Mouse (Mus musculus): ENCODE data around the gene Slmap.
"Not testable (repeated sequence)": the region's sequence is repeated elsewhere in the genome, so short reads cannot be mapped to it uniquely, and the experiment has no call there.

The Slmap gene

DNA sequence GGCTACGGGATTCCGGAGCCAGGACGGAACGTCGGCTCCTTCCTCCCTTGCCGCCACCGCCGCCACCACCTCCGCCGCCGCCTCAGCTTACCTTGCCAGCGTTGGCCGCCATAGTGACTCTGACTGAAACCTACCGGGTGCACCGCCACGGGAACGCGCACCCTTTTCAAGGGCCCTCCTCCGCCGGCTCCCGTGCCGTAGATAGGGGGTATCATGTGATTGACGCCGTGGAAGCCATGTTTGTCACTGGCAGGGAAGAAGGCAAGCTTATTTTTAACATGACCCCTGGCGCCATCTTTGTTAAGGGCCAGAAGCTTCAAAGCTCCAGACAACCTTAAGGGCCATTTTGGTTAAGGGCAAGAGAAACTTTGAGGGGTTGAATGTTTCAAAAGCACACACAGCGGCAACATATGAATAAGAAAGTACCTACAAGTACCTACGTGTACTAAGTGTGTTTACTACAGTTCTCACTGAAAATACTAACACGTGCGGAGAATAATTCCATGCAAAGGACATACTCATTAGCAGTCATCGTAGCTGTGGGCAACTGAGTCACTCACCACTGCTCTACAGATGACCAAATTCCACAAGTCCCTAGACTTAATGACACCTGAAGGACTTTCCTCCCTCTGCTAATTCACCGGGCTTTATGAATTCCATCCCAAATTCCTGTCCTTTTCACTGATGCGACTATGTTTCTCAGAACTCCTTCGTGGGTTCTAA, at the start of gene Slmap:
TSS of gene Slmap (minus strand) at position 175 of the 723 bp plus-strand sequence.
- DNase-seq, result peak; percentile 100

GRCm38 (mm10) chr14:26583645-26584044, 48.9 kb upstream of the Slmap start:
- no peak for DNase-seq

GRCm38 (mm10) chr14:26579346-26580343, 44.9 kb upstream of the Slmap start:
- DNase-seq, result peak; percentile 94

DNA sequence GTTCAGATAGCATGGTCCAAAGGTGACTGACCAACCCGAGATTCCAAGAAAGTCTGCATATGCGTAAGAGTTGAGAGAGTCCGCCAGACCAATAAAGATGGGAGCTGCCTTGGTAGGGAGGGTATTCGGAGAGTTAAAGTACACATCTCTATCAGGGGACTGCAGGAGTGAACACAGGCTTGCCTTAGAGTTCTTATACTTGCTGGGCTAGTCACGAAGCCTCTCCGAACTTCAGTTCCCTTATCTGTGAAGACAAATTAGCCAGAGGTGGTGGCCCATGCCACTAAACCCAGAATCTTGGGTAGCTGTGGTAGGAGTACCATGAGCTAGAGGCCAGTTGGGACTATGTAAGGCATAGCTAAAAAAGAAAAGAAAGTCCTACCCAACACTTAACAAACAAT, 44.1 kb upstream of the Slmap start:
- no peak for DNase-seq

DNA sequence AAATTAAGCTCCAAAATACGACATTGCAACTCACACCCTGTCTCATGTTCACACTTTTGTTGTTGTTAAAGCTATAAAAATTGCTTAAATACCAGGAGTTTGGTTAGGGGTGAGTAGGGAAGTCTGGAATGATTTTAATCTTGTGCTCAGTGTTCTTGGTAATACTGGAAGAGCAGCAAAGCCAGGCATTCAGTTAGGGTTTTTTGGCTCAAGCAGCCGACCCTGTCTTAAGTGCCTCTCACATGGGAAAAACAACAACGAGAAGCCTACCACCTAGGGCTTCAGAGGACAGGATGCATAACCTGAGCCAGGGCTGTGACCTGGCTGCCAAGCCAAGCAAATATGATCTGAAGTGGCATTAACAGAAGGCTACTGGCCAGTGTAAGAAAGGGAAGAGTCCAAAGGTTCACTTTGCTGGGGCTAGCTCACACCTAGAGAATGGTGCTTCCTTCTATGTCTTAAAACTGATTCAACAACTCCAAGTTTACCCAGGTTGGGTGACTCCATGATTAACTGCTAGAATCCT, 41.6 kb upstream of the Slmap start:
- DNase-seq, result no peak

- DNase-seq, result not testable (repeated sequence)
These were observed 38.8 kb upstream of the Slmap start, which contains the start of gene Dennd6a for GRCm38 (mm10) chr14:26573556-26573955. TSS of gene Dennd6a (plus strand) at chr14:26573856.

GRCm38 (mm10) chr14:26571951-26572675, 37.4 kb upstream of the Slmap start:
- DNase-seq, result no peak

DNA sequence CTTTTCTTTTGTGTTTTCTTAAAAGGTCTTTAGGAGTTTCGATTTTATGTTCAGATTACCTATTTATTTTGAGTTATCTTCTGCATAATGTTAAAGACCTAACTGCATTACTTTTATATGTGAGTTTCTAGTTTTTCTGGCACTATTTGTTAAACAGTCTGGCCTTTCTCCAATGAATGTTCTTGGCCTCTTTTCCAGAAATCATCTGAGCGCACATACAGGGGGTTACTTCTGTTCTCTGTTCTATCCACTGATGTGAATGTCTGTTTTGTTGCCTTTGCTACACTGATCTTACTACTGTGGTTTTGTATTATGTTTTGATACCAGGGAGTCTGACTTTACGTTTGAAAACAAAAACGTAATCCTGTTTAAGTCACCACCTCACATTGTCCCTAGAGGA, 35.1 kb upstream of the Slmap start:
- no peak for DNase-seq

DNA sequence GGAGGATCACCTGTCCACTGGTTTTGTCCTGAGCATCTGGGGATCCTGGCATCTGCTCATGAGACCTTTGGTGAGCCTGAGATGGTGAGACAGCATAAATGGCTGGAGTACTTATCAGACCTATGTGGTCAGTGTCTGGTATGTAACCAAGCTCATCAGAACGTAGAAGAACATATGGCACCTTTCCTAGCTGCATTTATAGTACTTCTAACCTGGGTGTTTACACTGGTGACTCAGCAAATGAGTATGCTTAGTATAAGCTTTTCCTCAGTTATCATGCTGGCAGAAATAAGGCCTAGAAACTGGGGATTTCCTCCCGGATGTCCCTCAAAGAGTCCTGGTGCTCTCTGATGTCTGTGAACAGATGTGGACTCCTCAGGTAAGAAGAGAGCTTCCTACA, 27.5 kb upstream of the Slmap start:
- no peak for DNase-seq

- no peak for DNase-seq
These were observed 23.8 kb upstream of the Slmap start for GRCm38 (mm10) chr14:26558536-26558935.

- peak; percentile 75 for DNase-seq
These were observed 22.9 kb upstream of the Slmap start for GRCm38 (mm10) chr14:26557581-26557980.

DNA sequence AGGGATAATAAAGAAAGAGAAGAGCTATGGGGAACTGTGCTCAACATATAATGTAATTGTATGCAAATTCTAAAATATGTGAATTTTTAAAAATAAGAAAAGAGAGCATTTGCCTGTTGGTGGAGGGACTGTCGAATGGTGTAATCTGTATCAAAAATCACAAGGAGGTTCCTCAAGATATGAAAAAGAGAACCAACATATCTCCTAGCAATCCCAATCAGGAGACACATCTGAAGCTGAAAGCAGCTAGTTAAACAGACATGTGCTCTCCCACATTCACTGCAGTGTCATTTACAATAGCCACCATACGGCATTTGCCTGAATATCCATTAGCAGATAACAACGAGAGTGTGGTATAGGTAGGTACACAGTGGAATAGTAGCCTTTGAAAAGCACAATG, 18.1 kb upstream of the Slmap start:
- DNase-seq, result no peak

GRCm38 (mm10) chr14:26552441-26552840, 17.7 kb upstream of the Slmap start:
- DNase-seq, result no peak

DNA sequence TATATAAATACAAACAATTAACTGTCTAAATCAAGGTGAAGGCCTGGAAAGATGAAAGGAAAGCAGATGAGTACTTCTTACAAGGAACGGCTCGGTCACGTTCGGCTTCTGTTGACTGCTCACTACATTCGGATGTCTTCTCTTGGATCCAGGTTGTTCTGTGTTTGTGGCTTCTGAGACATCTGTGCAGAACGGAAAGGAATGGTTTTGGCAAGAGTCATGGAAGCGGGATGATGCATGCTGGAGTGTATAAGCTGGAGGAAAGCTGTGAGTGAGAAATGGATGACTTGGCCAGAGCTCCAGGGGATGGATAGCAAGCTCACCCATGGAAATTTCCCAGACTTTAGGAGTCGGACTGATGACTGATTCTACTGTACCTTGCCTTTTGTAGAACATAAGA, 16.0 kb upstream of the Slmap start:
- DNase-seq, result no peak

GRCm38 (mm10) chr14:26547516-26548488, 13.1 kb upstream of the Slmap start:
- DNase-seq, result no peak

DNA sequence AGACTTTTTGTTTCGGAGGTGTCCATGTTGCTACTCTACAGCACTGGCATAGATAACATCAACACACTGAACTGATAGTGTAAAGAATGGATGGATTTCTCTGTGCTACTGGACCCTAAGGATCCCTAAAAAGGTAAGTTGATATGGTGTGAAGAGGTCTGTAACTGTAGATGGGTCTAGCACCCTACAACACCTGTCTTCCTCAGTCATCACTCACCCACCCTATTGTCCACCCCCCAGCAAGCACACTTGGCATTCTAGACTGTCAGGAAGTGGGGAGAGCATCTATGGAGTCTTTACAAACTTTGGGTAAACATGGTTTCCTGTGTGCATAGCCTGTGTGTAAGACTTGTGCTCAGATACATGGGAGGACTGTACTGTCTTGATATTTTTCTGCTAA, 7.4 kb upstream of the Slmap start:
- no peak for DNase-seq

DNA sequence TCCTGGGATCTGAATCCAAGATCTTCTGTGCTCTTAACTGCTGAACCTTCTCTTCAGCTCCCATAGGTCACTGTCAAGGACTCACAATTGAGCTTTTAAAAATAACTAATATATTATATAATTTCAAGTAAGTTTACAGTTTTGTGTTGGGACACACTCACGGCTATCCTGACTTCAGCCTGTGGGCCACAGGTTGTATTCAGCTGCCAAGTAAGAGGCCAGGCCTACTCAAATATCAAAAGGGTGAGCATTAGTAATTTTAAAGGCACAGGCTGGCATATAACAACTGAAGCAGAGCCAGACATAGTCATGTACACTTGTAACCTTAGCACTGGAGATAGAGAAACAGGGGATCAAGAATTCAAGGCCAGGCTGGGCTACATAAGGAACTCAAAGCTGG, 5.8 kb upstream of the Slmap start:
- no peak for DNase-seq

DNA sequence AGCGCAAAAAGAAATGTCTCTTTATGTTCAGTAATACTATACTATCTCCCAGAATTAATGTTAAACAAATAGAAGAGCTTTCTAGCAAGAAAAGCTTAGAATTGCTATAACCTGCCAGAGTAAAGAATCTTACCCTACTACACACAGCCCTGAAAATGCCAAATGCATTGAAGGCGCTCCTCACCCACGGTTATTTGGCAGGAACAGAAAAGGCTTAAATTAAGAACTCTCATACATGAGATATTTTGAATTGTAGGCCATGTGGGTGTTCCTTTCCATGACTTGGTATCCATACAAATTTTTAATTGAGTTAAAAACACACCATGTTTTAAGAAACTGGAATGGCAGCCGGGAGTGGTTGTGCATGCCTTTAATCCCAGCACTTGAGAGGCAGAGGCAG, 4.5 kb upstream of the Slmap start:
- DNase-seq, result no peak

DNA sequence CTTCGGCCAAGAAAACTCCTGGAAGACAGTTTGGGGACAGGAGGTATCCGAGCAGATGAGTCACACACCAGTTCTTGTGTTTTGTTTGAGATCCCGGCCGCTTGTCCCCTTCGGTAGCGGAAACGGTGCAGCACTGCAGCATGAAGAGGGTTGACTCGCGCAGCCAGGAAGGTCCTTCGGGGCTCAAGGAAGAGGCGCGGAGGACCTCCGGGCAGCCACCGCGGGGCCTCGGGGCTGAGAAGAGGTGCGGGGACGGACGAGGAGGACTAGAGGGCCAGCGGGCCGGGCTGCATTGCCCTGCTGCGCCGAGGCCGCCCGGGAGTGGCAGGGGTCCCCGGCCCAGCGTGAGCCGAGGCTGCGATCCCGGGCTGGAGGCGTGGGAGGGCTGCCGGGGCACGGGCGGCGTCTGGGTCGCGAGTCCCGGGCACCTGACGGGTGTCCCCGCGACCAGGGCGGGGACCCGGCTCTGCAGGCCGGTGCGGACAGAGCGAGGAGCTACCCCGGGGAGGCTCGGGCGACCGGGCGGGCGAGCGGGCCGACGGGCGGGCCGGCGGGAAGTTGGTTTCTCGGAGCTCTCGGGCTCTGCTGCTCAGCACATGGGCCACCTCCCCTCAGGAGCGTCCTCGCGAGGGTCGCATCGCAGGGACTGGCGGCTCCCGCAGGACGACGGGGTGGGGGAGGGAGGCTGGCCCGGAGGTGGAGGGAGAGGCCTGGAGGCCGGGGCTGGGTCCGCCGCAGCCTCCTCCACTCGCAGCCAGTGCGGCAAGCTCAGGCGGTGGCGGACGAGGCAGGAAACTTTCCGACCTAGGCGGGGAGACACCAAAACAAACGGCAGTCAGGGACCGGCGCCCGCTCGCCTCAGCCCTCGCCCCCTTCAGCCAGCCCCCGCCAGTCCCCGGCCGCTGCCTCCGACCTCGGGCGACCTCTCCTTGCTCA, 642 bp downstream of the Slmap start:
- peak; percentile 45 for DNase-seq

- DNase-seq, result no peak
These were observed 1.5 kb downstream of the Slmap start for GRCm38 (mm10) chr14:26533267-26533666.
